Mouse (Mus musculus): Measurements from ENCODE around the gene Mast3. TPM values are rescaled to one million over a fixed set of nuclear protein-coding genes. Genes with fewer than 3 reads are reported as not detected.

The Mast3 gene
- polyA plus RNA-seq, 1 experiment, result 31.7 TPM

GRCm38 (mm10) chr8:70850132-70850845 is 45.4 kb upstream of the Mast3 start:
- Histone ChIP-seq H3K4me3 (no peak overlapping the region), H3K4me2 (ENCODE audit: low read depth) (no peak overlapping the region), H3K79me2 (ENCODE audit: control insufficient read depth, insufficient read depth) (no peaks in the 10 kb centered on the region), H3K36me3 (ENCODE audit: control insufficient read depth, insufficient read depth) (no peaks in the 10 kb centered on the region), H3K27me3 (ENCODE audit: control insufficient read depth, insufficient read depth, insufficient read length) (no peaks in the 10 kb centered on the region), H3ac (ENCODE audit: control insufficient read depth, insufficient read length) (no peak overlapping the region)
- TF ChIP-seq MYOG (IDR thresholded peaks at IDR 0.05; ENCODE audit: control insufficient read depth in 1 of 3, insufficient read depth in 1 of 3, insufficient read length in 2 of 3, low read depth in 2 of 3) (no peak), POLR2AphosphoS2 (IDR thresholded peaks at IDR 0.05; ENCODE audit: insufficient read length, low read depth) (no peak), TCF12 (IDR thresholded peaks at IDR 0.05; ENCODE audit: insufficient read depth, poor library complexity, severe bottlenecking) (no peak), USF1 (IDR thresholded peaks at IDR 0.05; ENCODE audit: low read depth) (no peak), REST (IDR thresholded peaks at IDR 0.05; ENCODE audit: insufficient read depth, insufficient read length) (no peak), MAX (IDR thresholded peaks at IDR 0.05; ENCODE audit: low read depth) (no peak), POLR2A (IDR thresholded peaks at IDR 0.05; ENCODE audit: insufficient read length, low read depth) (no peak), MYOD1 (IDR thresholded peaks at IDR 0.05; ENCODE audit: control insufficient read depth in 1 of 3, insufficient read length in 2 of 3, low read depth in 2 of 3) (no peak), CEBPB (IDR thresholded peaks at IDR 0.05; ENCODE audit: insufficient read depth, poor library complexity, severe bottlenecking) (no peak), TCF3 (IDR thresholded peaks at IDR 0.05; ENCODE audit: insufficient read length, low read depth) (no peak)

GRCm38 (mm10) chr8:70849333-70849990 is 44.6 kb upstream of the Mast3 start:
- Histone ChIP-seq H3K4me3 (no peak overlapping the region), H3K4me2 (ENCODE audit: low read depth) (no peak overlapping the region), H3ac (ENCODE audit: control insufficient read depth, insufficient read length) (no peak overlapping the region), H3K27me3 (ENCODE audit: control insufficient read depth, insufficient read depth, insufficient read length) (no peaks in the 10 kb centered on the region), H3K79me2 (ENCODE audit: control insufficient read depth, insufficient read depth) (no peaks in the 10 kb centered on the region), H3K36me3 (ENCODE audit: control insufficient read depth, insufficient read depth) (no peaks in the 10 kb centered on the region)
- TF ChIP-seq SRF (IDR thresholded peaks at IDR 0.05; ENCODE audit: control insufficient read depth, insufficient read length, low read depth) (no peak), CEBPB (IDR thresholded peaks at IDR 0.05; ENCODE audit: insufficient read depth, poor library complexity, severe bottlenecking) (no peak), E2F4 (IDR thresholded peaks at IDR 0.05; ENCODE audit: insufficient read depth) (no peak)

GRCm38 (mm10) chr8:70846371-70847154 is 41.7 kb upstream of the Mast3 start:
- H3K27me3 ChIP-seq (ENCODE audit: control insufficient read depth, insufficient read depth, insufficient read length), result no peaks in the 10 kb centered on the region
- no peaks in the 10 kb centered on the region for H3K79me2 ChIP-seq (ENCODE audit: control insufficient read depth, insufficient read depth)
- H3K4me2 ChIP-seq (ENCODE audit: low read depth), result no peak overlapping the region
- no peak overlapping the region for H3K4me3 ChIP-seq
- H3K36me3 ChIP-seq (ENCODE audit: control insufficient read depth, insufficient read depth), result no peaks in the 10 kb centered on the region
- TF ChIP-seq USF1 (IDR thresholded peaks at IDR 0.05; ENCODE audit: low read depth) (no peak), POLR2A (IDR thresholded peaks at IDR 0.05; ENCODE audit: insufficient read length, low read depth) (no peak), MAX (IDR thresholded peaks at IDR 0.05; ENCODE audit: low read depth) (no peak)
- no peak overlapping the region for H3ac ChIP-seq (ENCODE audit: control insufficient read depth, insufficient read length)

- H3K36me3 ChIP-seq (ENCODE audit: control insufficient read depth, insufficient read depth), result no peaks in the 10 kb centered on the region
- no peaks in the 10 kb centered on the region for H3K27me3 ChIP-seq (ENCODE audit: control insufficient read depth, insufficient read depth, insufficient read length)
- no peak overlapping the region for H3K4me3 ChIP-seq
- H3ac ChIP-seq (ENCODE audit: control insufficient read depth, insufficient read length), result no peak overlapping the region
- H3K4me2 ChIP-seq (ENCODE audit: low read depth), result no peak overlapping the region
- H3K79me2 ChIP-seq (ENCODE audit: control insufficient read depth, insufficient read depth), result no peaks in the 10 kb centered on the region
- TF ChIP-seq MAX (IDR thresholded peaks at IDR 0.05; ENCODE audit: low read depth) (no peak), MYOD1 (IDR thresholded peaks at IDR 0.05; ENCODE audit: control insufficient read depth in 1 of 3, insufficient read length in 2 of 3, low read depth in 2 of 3) (no peak), POLR2AphosphoS2 (IDR thresholded peaks at IDR 0.05; ENCODE audit: insufficient read length, low read depth) (no peak), MYOG (IDR thresholded peaks at IDR 0.05; ENCODE audit: control insufficient read depth in 1 of 3, insufficient read depth in 1 of 3, insufficient read length in 2 of 3, low read depth in 2 of 3) (no peak), TCF3 (IDR thresholded peaks at IDR 0.05; ENCODE audit: insufficient read length, low read depth) (no peak), E2F4 (IDR thresholded peaks at IDR 0.05; ENCODE audit: insufficient read depth) (no peak), USF1 (IDR thresholded peaks at IDR 0.05; ENCODE audit: low read depth) (no peak), CEBPB (IDR thresholded peaks at IDR 0.05; ENCODE audit: insufficient read depth, poor library complexity, severe bottlenecking) (no peak), POLR2A (IDR thresholded peaks at IDR 0.05; ENCODE audit: insufficient read length, low read depth) (no peak), SRF (IDR thresholded peaks at IDR 0.05; ENCODE audit: control insufficient read depth, insufficient read length, low read depth) (no peak), TCF12 (IDR thresholded peaks at IDR 0.05; ENCODE audit: insufficient read depth, poor library complexity, severe bottlenecking) (no peak)
These were observed 40.3 kb upstream of the Mast3 start for GRCm38 (mm10) chr8:70845108-70845507.

DNA sequence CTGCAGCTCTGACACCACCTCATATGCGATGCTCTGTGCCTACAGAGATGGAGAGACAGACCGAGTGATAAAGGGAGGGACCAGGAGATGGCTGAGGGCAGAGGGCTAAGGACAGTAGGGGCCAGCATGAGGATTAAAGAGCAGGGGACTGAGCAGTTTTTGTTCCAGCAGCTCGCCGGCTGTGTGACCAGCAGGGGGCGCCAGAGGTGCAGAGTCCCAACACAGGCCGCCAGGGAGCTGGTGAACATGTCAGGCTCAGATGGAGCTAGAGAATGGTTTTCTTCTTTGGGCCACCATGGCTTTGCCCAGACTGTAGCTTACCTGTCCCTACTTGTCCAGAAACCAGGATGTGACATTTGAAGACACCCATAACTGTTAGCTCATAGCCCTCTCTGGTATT is 39.7 kb upstream of the Mast3 start:
- Histone ChIP-seq H3K79me2 (ENCODE audit: control insufficient read depth, insufficient read depth) (no peaks in the 10 kb centered on the region), H3K36me3 (ENCODE audit: control insufficient read depth, insufficient read depth) (no peaks in the 10 kb centered on the region), H3ac (ENCODE audit: control insufficient read depth, insufficient read length) (no peak overlapping the region), H3K4me3 (no peak overlapping the region), H3K4me2 (ENCODE audit: low read depth) (no peak overlapping the region), H3K27me3 (ENCODE audit: control insufficient read depth, insufficient read depth, insufficient read length) (no peaks in the 10 kb centered on the region)
- TF ChIP-seq POLR2AphosphoS2 (IDR thresholded peaks at IDR 0.05; ENCODE audit: insufficient read length, low read depth), result peak; percentile 20
- no peak for TF ChIP-seq SRF (IDR thresholded peaks at IDR 0.05; ENCODE audit: control insufficient read depth, insufficient read length, low read depth)

Data from myocyte (in vitro differentiated cells).